Mouse (Mus musculus): ENCODE data around the gene Scimp.

GRCm38 (mm10) chr11:70770804-70771203, 41.6 kb downstream of the Scimp start:
- TF ChIP-seq CTCF (IDR thresholded peaks at IDR 0.05; ENCODE audit: low read depth), result no peak
- TF ChIP-seq EP300 (IDR thresholded peaks at IDR 0.05; ENCODE audit: low read depth), result no peak

All from liver, embryonic 14.5 days (tissue).